In genomic region chr3:32621658-32622057, GRCm38 (mm10) we compare ENCODE assay signal across 29 mouse cellular contexts.
"Had no signal": no experiment of that assay in that cellular context is flagged by ENCODE, and none has a peak within 500 bp of the region (broad histone marks: within the 10 kb centered on the region; RNA-seq: fewer than 3 reads in every experiment).

No protein-coding gene starts in this region.

- H3K27me3 ChIP-seq: heart, embryonic 13.5 days; heart, embryonic 15.5 days; hindbrain, embryonic 12.5 days; intestine, embryonic 15.5 days; limb, embryonic 12.5 days had no signal

- H3K4me3 ChIP-seq: heart, adult 2 months; heart, embryonic 13.5 days; heart, embryonic 15.5 days; hindbrain, embryonic 10.5 days; hindbrain, embryonic 12.5 days; intestine, embryonic 15.5 days; layer of hippocampus, adult 2 months; left cerebral cortex, adult 2 months; limb, embryonic 10.5 days; limb, embryonic 12.5 days; liver, embryonic 13.5 days; liver, embryonic 15.5 days had no signal

- H3K9ac ChIP-seq: heart, embryonic 13.5 days; heart, embryonic 15.5 days; hindbrain, embryonic 12.5 days; hindbrain, embryonic 14.5 days; intestine, embryonic 15.5 days; limb, embryonic 12.5 days; liver, embryonic 13.5 days; liver, embryonic 15.5 days; liver, postnatal 0 days had no signal

- H3K4me1 ChIP-seq: intestine, embryonic 15.5 days; limb, embryonic 12.5 days had no signal

- ATAC-seq: hindbrain, embryonic 16.5 days; inflammation-experienced regulatory T-cells, adult 6 months; intestine, embryonic 15.5 days; intestine, postnatal 0 days; liver, postnatal 0 days had no signal

- H3K27ac ChIP-seq: heart, adult 2 months; heart, embryonic 13.5 days; heart, embryonic 15.5 days; hindbrain, embryonic 10.5 days; hindbrain, embryonic 12.5 days; hindbrain, embryonic 14.5 days; intestine, embryonic 15.5 days; layer of hippocampus, adult 2 months; left cerebral cortex, adult 2 months; limb, embryonic 10.5 days; limb, embryonic 12.5 days; liver, embryonic 13.5 days; liver, embryonic 15.5 days had no signal

- DNase-seq: gastrocnemius, postnatal 14 days; gastrocnemius, postnatal 36 days; heart, adult 2 months; heart, postnatal 14 days; heart, postnatal 4 days; kidney, adult 18-20 months; kidney, adult 9 months; kidney, postnatal 10 days; kidney, postnatal 25 days; kidney, postnatal 4 days; liver; liver, embryonic 13.5 days; liver, postnatal 0 days had no signal

- H3K9me3 ChIP-seq: heart, embryonic 13.5 days; heart, embryonic 15.5 days; hindbrain, embryonic 10.5 days; hindbrain, embryonic 12.5 days; intestine, embryonic 15.5 days; limb, embryonic 10.5 days; limb, embryonic 12.5 days; liver, embryonic 13.5 days; liver, embryonic 15.5 days had no signal

- H3K4me2 ChIP-seq: heart, embryonic 11.5 days; heart, embryonic 13.5 days; heart, embryonic 15.5 days; hindbrain, embryonic 12.5 days; hindbrain, embryonic 14.5 days; intestine, embryonic 15.5 days; limb, embryonic 12.5 days; liver, embryonic 11.5 days; liver, embryonic 13.5 days; liver, embryonic 15.5 days had no signal

- H3K36me3 ChIP-seq: heart, embryonic 13.5 days; heart, embryonic 15.5 days; hindbrain, embryonic 10.5 days; hindbrain, embryonic 12.5 days; intestine, embryonic 15.5 days; limb, embryonic 10.5 days; limb, embryonic 12.5 days; liver, embryonic 13.5 days; liver, embryonic 15.5 days had no signal
